Mouse (Mus musculus) gastrocnemius, postnatal 36 days (tissue): ENCODE data around the gene Stmn1. TPM values are rescaled to one million over a fixed set of nuclear protein-coding genes. Genes with fewer than 3 reads are reported as not detected.

Experiments used
- DNase-seq, 2 experiments: peaks; one replicate each; pipeline ENCODE4 v3.0.0; 2022
- intact Hi-C: fragments of 180-260 bp; cut with DNase I; formaldehyde crosslinking; loops from one replicate; pipeline ENCODE4 v1.15.1; 2025
- total RNA-seq, 2 experiments: library from RNA; stranded (reverse); gene quantifications; 2 replicates each; pipeline ENCODE4 v1.2.3; 2021

Gene Stmn1
- total RNA-seq, 2 experiments from 2014 or later, result 8.0 TPM

DNA sequence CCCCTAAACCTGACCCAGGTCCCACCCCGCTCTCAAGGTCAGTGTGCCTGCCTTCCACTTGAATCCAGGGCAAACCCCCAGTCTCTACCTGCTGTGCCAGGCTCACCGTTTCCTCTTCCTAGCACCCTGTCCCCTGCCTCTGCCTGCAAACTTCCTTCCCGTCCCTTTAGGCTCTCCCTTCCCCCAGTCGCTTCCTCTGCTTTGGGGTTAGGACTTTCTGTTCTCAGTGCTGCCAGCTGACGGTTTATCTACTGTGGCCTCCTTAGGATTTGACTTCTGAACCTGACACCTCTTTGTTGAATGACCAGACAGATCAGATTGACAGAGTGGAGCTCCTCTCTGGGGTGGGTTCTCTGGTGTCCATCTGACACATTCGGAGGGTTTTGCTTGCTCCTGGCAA, 12.8 kb upstream of the Stmn1 start:
- intact Hi-C loops, result no loop called here
- no peak for DNase-seq

DNA sequence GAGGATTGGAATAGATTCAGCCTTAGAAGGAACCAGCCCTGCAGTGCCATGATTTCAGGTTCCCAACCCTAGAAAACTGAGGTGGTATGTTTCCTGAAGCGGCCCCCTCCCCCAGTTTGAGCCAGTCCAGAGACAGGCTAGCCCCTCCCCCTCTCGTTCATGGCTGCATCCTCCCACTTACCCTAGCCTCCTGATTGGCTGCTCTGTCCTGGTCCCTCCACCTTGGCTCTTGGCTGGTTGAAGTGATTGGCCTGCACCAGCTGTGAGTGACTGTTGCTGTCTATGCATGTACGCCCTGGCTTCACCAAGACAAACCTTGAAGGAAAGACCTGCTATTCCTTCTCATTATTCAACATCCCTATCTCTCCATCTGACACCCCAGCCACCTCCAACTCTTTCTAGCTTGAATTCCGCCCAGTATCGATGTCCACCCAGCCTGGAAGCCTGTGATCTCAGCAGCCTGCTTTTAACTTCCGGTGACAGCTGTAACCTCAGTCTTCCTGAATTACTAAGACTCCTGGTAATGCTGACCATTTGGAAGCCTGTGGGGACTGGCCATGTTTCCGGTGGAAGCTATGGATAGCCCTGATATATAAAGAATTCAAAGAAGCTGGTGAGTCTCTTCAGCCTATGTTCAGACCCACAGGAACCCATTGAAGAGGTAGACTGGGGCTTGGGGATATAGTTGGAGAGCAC, 10.8 kb upstream of the Stmn1 start:
- intact Hi-C loops, result no loop called here
- no peak for DNase-seq

DNA sequence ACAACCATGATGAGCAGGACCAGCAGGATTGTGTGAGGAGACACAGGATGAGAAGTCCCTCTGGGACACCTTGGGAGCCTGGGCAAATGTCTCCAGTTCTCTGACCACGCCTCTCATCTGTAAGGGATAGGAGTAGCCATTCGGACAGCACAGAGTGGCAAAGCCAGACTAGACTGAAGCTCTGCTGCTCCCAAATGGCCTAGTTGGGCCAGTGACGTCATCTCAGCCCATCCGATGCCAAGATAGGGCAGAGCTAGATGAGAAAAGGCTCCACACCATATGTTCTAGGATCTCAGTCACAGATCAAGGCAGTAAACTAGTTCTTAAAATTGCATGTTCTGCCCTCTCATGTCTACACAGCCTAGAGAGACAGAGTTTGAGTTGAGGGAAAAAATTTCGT, 9.3 kb upstream of the Stmn1 start:
- no peak for DNase-seq
- intact Hi-C loops, result no loop called here

DNA sequence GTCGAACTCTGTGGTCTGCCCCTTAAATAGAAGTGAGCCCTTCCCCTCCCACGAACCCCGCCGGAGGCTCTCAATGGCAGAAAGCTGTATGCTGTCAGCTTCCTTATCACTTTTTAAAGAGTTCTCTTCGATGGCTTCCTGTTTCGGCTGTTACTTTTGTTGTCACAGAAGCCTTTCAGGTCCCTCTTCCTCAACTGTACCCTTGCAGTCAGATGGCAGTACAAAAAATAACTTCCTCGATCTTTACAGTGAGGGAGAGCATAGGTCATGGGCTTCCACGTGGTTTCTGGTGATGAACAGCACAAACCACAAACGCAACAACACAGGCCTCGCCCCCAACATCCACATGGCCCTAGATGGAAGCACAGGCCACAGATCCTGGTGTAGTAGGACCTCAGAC, 7.8 kb upstream of the Stmn1 start:
- intact Hi-C loops, result no loop called here
- DNase-seq, result no peak

DNA sequence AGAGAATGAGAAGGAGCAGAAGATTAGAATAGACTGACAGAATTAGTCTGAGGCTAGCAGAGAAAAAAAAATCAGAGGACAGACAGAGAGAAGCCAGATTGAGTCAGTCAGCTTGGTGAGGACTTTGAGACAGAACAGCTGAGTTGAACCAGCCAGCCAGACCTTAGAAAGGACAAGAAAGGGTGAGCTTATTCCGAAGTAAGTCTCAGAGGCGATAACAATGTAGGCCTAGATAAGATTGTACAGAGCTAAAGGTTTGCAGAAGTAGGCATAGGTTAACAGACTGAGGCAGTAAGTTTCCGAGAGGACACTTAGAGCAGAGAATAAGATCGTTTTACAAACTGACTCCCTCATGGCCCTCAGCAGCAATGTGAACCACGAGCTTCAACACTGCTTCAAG, 6.9 kb upstream of the Stmn1 start:
- no peak for DNase-seq
- intact Hi-C loops, result no loop called here

DNA sequence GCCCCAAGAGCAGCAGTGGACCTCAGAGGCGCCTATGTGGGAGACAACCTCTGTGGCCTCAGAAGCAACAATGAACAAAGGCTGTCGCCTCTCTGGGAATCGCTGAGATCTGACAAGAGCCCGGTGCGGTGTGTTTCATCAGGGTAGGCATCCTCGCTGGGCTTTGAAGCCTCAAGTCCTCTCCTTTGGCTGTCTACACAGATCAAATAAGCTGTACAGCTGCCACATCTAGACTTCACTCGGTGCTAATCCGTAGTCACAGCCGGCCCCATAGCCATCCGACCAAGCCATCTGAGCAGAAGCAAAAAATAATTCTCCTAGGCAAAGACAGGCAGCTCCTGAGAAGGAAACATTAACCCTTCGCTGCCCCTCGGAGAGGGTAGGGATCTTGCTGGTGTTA, 2.3 kb upstream of the Stmn1 start:
- intact Hi-C loops, result no loop called here
- DNase-seq, result no peak

DNA sequence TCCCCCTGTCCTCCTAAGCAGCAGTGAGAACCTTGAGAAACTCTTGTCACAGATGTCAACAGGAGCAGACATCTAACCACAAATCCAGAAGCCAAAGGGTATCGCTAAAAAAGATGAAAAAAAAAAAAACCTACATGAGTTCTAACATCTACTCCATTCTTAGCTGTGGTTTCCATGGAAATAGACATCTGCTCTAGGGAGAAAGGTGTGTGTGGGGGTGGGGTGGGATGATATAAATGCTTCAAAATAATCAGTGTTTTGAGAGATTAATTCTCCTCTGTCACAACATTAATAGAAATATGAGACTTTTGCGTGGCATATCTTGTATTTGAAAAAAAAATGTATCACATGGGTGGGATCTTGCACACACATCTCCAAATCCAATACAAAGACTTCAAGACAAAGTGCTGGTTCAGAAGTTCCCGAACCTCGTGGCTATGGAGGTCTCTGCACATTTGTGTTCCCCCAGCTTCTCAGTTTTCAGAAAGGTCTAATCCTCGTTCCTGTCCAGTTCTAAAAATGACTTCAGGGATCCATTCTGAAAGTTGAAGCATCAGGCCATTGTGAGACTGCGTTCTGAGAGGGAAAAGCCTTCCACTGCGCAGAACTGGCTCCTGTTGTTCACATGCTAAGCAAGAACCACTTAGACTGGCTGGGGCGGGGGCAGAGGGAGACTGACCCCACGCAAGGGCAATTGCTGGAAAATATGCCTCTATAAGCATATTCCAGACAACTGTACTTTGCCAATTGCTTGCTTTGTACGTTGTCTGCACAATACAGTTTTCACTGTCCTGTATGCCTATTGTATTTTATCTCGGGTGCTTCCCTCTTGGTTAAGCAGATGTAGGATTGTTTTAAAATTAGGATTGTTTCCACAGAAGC, 1.5 kb upstream of the Stmn1 start:
- no peak for DNase-seq
- intact Hi-C loops, result no loop called here

DNA sequence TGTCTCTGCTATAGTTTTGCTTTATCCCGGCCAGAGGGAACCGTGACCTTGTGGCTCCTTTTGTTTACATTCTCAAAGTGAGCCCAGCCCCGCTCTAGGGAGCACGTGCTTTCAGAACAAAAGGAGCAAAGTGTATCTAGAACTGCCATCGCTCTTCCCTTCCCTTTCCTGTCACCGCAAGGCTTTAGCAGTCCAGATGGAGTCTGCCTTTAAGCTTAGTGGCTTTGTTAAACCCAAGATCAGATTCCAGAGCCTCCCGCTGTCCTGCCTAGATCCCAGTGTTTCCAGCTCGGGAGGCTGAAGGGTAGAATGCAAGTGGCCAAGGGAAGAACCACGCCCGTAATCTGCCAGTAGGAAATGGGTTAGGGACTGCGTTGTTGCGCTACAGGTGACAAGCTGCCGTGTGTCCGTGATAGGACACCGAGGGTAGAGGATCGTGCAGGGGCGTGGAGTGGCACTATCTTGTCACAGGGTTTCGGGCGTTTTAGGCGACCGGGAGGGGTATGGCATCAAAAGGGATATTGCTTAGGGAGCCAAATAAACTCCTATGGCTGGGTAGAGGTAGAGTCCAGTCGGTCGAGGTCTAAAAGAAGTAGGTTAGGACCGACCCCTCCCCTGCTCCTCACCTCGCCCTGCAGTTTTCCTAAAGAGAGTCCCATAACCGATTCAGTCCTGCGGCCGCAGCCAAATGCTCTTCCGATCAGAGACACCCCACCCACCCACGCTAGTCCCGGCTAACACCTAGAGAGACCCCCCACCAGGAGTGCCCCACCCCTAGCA, 495 bp upstream of the Stmn1 start:
- DNase-seq, result no peak
- intact Hi-C loops, result loop anchor here (2.0 kb wide), 1 partner anchor 71 kb away; the partner anchor contains the start of gene Pafah2

DNA sequence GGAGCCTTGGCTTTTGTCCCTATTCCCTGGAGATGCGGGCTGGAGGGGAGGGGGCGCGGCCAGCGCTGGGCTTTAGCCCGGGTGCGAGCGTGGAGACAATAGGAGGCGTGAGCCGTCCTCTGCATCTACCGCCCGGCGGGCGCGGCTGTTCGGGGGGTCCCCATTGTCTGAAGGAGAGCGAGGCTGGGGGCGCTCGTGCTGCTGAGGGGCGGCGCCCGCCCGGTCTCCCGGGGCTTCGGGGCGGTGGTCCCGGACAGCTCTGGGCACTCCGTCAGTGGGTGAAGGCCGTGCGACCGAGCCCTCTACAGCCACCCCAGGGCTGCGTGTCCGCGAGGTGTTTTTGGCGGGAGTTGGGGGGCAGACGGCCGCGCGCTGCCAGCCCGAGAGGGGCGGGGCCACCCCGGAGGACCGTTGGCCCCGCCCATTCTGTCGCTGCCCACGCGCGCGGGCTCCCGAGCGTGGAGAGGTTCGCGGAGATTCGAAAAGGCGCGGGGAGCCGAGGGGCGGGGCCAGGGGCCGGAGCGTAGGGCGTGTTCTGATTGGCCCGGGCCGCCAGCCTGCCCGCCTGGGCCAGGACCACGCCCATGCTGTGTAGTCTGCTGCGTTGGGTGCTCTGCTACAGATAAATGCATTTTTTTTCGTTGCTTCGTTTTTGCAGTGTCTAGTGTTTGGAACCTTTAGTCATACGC, 602 bp downstream of the Stmn1 start:
- intact Hi-C loops, result loop anchor here (2.0 kb wide), 1 partner anchor 72 kb away; the partner anchor contains the start of gene Pafah2

DNA sequence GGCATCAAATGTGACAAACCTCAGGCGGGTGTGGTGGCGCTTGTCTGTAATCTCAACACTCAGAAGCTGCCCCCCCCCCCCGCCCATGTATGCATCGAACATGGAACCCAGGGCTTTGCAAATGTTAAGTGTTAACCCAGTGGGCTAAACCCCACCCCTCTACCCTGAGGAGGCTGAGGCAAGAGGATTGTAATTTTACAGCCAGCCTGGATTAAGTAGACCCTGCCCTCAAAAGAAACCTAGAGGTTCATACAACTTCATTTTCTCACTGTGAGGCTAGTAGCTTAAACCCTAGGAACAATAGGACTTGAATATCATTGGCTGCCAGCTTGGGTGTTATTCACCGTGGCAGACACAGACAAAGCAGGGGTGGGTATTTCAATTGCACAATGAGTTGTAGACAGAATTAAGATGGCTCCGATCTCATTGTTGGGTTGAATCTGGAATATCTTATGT, 1.2 kb downstream of the Stmn1 start:
- intact Hi-C loops, result loop anchor here (2.0 kb wide), 1 partner anchor 73 kb away; the partner anchor contains the start of gene Pafah2
- DNase-seq, result no peak

More for the DNA sequence above, 602 bp downstream of the Stmn1 start:
- peak; percentile 85 to 91 for DNase-seq

DNA sequence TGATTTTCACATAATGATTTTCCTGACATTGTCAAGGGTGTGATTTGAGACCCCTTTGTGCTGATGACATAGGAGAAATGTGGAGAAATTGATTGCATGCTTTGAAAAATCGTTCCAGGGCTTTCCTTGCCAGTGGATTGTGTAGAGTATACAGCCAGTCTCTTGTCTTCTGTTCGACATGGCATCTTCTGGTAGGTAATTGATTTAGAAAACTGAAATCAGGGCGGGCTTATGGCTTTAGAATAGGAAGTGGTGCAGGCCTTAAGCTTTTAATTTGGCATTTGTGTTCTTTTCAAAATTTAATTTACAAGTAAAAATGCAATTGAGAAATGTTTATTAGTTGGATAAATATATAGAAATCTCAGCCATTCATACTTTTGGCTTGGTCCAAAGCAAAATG, 1.9 kb downstream of the Stmn1 start:
- DNase-seq, result no peak
- intact Hi-C loops, result loop anchor here (2.0 kb wide), 1 partner anchor 73 kb away; the partner anchor contains the start of gene Pafah2

DNA sequence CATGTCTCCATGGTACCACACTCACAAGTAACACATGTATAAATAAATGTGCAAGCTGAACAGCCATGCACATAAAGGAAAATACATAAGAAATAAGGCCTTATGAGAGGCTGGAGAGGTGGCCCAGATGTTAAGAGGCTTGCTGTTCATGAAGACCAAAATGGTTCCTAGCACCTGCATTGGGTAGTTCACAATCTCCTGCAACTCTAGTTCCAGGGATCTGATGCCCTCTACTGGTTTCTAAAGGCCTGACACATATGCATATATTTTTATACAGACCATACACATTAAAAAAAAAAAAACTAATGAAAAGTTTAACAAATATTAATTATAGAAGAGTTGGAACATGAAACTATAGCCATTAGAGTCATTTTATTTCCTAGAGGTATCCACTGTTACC, 3.3 kb downstream of the Stmn1 start:
- DNase-seq, result no peak
- intact Hi-C loops, result no loop called here

DNA sequence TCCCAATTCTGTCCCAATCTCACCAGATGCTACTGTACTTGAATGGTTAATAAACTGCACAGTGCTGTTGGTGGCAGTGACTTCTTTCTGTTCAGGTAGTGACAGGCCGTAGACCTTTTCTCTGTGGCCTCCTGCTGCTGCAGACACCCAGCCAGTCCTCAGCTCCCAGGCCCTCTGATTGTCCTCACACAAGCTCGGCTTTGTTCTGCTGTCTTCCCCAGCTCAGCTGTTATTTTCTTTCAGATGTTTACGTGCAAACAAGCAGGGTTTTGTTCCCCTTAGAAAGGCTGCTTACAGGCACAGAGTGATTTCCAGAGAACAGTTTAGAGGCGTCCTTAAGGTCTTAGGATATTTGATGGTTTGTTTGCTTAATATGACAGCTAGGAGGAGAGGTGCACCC, 5.6 kb downstream of the Stmn1 start:
- no peak for DNase-seq
- intact Hi-C loops, result no loop called here

DNA sequence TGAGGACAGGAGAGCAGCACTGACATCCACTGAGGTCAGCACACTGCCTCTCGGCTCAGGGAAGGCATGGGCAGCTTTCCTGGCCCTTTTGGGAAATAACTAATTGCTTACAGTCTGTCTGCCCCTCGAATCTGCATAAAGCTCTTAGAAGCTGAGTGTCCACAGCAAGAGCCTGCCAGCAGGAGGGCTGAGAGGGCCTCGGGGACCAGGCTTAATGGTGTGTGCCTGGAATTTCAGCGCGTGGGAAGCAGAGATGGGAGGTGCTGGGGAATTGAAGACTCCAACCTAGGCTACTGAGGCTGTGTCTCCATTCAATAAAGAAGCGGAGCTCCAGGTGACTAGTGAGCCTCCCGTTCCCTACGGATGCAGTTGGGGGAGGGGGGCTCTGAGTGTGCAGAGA, 6.1 kb downstream of the Stmn1 start:
- DNase-seq, result no peak
- intact Hi-C loops, result no loop called here

DNA sequence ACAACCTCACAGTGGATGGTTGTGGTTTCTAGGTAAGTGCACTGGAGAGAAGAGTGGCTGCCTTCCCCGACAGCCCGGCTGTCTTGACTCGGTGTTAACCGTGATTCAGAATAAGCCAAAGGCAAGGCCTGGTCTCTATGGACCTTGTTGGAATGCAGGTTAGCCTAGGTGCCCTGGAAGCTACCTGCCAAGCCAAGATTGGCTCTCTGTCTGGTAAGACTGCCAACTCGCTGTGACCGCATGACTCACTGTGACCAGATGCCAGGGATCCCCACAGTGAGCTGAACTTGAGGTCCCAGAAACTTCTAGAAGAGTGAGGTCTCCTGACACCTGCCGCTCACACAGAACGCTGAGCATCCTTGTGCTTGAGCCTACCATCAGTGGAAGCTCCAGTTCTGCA, 8.8 kb downstream of the Stmn1 start:
- intact Hi-C loops, result loop anchor here (5.0 kb wide), 1 partner anchor 225 kb away; the partner anchor contains the start of gene Grrp1
- DNase-seq, result no peak

DNA sequence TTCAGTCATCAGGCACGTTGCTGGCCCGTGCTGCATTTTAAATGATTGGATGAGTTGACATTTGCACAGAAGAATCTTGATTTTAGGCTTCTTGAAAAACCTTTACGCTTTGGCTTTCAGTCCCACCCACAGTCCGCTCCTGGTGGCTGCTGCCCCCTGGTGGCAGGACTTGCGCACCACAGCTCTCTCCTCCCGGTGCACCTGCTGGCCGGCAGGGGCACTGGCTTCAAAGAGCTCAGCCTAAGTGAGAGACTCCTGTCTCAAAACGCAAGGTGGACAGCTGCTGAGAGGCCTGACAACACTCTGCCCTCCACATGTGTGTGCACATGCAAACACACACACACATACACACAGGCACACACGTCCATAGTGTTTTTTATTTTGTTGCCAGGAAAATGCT, 9.9 kb downstream of the Stmn1 start:
- peak; percentile 86 for DNase-seq
- intact Hi-C loops, result loop anchor here (1.0 to 5.0 kb wide), 2 partner anchors 83 to 226 kb away; partner anchors contain the start of gene Grrp1

DNA sequence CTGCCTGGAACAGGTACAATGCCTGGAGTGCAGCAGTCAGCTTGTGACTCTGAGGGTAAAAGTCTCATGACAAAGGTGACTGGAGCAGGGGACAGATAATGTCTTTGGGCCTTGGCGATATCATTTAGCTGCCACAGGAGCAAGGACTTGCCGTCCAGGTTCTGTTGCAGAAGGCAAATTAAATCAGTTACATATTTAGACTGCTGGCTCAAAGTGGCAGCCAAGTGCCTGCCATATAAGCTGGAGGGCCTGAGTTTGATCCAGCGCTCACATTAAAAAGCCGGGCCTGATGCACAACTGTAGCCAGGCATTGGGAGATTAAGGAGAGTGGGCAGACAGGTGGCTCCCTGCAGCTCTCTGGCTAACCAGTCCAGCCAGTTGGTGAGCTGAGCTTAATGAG, 11.7 kb downstream of the Stmn1 start:
- no peak for DNase-seq
- intact Hi-C loops, result loop anchor here (5.0 kb wide), 1 partner anchor 228 kb away; the partner anchor contains the start of gene Grrp1

DNA sequence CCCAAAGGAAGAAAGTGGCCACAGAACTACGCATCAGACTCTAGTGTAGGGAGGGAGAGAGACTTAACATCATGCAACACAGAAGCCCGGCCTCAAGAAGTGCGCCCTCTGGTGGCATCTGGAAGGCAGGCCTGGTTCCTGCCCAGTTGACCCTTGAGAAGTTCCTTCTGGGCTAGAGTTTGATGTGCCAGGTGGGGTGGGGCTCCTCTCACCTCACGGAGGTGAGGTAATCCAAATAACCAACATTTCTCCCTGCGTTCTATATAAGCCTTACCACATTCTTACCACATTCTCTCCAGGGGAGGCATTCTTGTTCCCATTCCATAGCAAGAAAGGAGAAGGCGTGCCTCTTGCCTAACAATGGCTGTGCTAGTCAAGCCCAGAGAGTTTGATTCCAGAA, 12.7 kb downstream of the Stmn1 start:
- intact Hi-C loops, result no loop called here
- peak; percentile 61 for DNase-seq

DNA sequence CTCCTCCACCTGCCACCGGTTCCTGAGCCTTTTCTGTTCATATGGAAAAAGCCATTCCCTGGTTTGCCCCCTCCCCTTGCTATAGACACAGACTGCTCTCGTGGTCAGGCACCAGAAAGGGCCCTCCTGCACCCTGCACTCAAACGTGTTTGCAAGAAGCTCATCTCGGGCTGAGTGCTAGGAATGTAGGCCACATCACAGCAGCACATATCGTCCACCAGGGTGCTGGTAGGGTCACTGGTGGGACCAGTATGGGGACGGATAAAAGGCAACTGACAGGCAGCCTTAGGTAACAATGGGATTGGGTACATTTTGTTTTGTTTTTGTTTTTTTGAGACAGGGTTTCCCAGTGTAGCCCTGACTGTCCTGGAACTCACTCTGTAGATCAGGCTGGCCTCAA, 13.2 kb downstream of the Stmn1 start:
- DNase-seq, result no peak
- intact Hi-C loops, result no loop called here

DNA sequence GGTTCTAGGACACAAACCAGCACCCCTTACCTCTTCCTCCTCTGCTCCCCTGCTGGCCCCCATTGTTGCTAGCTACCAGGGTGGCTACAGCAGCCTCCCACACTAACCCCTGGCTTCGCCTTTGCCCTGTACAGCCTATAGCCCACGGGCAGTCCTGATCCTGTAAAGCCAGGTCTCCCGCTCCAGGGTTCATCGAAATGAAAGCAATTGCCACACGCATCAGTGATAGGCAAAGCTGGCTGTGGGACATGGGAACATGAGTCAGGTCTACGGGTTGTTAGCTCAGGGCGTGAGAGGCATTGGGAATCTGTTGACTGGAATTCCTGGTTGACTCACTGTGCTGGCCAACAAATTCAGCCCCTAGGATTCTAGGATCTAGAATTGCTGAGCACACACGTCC, 14.3 kb downstream of the Stmn1 start:
- intact Hi-C loops, result no loop called here
- DNase-seq, result no peak
